Mouse (Mus musculus): ENCODE data around the gene Trim69.

GRCm38 (mm10) chr2:122154479-122154878 lies 6.0 kb upstream of the Trim69 start:
- TF ChIP-seq CTCF (IDR thresholded peaks at IDR 0.05; ENCODE audit: control insufficient read depth, insufficient read depth, insufficient replicate concordance, low read depth, low read length) = no peak
- no peak for TF ChIP-seq POLR2A (IDR thresholded peaks at IDR 0.05; ENCODE audit: control insufficient read depth, low read depth, low read length)

Measured in testis, adult 2 months (tissue).